Mouse (Mus musculus): ENCODE data around the gene Ttc28. TPM values are rescaled to one million over a fixed set of nuclear protein-coding genes. Genes with fewer than 3 reads are reported as not detected.

Ttc28 gene
- total and polyA plus RNA-seq, 3 experiments: 1.1 to 1.8 TPM; not detected in 1

DNA sequence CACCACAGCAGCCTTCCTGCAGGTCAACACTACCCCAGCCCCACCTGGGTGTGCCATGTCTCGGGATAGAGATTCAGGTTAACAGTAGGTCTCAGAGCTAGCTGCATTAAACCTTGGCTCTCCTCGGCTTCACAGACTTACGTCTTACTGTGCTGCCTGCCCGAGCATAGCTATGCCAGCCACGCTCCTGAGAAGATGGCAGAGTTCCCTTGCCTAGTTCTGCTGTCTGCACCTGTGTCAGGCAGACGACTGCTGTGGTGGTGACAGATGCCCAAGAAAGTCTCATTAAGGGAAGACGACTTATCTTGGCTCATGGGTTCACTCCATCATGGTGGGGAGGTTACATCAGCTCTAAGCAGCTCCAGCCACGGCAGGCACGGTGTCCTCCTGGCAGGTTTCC is 278.7 kb downstream of the Ttc28 start:
- TF ChIP-seq USF1 (IDR thresholded peaks at IDR 0.05; ENCODE audit: low read depth, low read length) (no peak), ETS1 (IDR thresholded peaks at IDR 0.05; ENCODE audit: low read depth, low read length) (no peak), POLR2A (IDR thresholded peaks at IDR 0.05; ENCODE audit: control insufficient read depth in 1 of 2, insufficient read depth in 1 of 2, low read depth in 1 of 2, low read length in 2 of 2, poor library complexity in 1 of 2) (no peak), CHD2 (IDR thresholded peaks at IDR 0.05; ENCODE audit: low read length) (no peak), RAD21 (IDR thresholded peaks at IDR 0.05; ENCODE audit: low read depth, low read length) (no peak), ZMIZ1 (IDR thresholded peaks at IDR 0.05; ENCODE audit: low read depth, low read length) (no peak), ZC3H11A (IDR thresholded peaks at IDR 0.05; ENCODE audit: low read depth, low read length) (no peak), CTCF (IDR thresholded peaks at IDR 0.05 in 2 of 3, conservative IDR thresholded peaks at IDR 0.05 in 1 of 3; ENCODE audit: control insufficient read depth in 1 of 3, insufficient read depth in 1 of 3, low read depth in 2 of 3, low read length in 3 of 3, poor library complexity in 1 of 3, severe bottlenecking in 1 of 3) (no peak), MXI1 (IDR thresholded peaks at IDR 0.05; ENCODE audit: low read depth, low read length) (no peak), KAT2A (conservative IDR thresholded peaks at IDR 0.05; ENCODE audit: low read depth, low read length) (no peak), BHLHE40 (IDR thresholded peaks at IDR 0.05; ENCODE audit: borderline replicate concordance, low read depth, low read length) (no peak), NELFE (IDR thresholded peaks at IDR 0.05; ENCODE audit: low read depth, low read length) (no peak), MYB (IDR thresholded peaks at IDR 0.05; ENCODE audit: low read depth, low read length) (no peak), USF2 (IDR thresholded peaks at IDR 0.05; ENCODE audit: borderline replicate concordance in 1 of 2, insufficient read depth in 1 of 2, low read depth in 1 of 2, low read length in 2 of 2) (no peak), GABPA (IDR thresholded peaks at IDR 0.05; ENCODE audit: low read depth, low read length) (no peak), MAZ (IDR thresholded peaks at IDR 0.05; ENCODE audit: low read depth, low read length) (no peak), POLR2AphosphoS2 (IDR thresholded peaks at IDR 0.05; ENCODE audit: low read length) (no peak), UBTF (IDR thresholded peaks at IDR 0.05; ENCODE audit: borderline replicate concordance, insufficient read depth, low read depth, low read length) (no peak)
- no peaks in the 10 kb centered on the region for H3K9me3 ChIP-seq (replicated peaks; ENCODE audit: insufficient read depth, low read length)
- H3K79me2 ChIP-seq (ENCODE audit: control insufficient read depth, insufficient read depth, low read length, poor library complexity): no peaks in the 10 kb centered on the region
- DNase-seq (ENCODE audit: low read depth, low spot score): no peak
- H3K27me3 ChIP-seq (ENCODE audit: control insufficient read depth in 1 of 2, insufficient read depth in 2 of 2, low read length in 2 of 2): no peaks in the 10 kb centered on the region
- H3K4me3 ChIP-seq (ENCODE audit: control insufficient read depth in 1 of 2, insufficient read depth in 1 of 2, low read depth in 2 of 2, low read length in 2 of 2): no peak overlapping the region
- H3K9ac ChIP-seq (ENCODE audit: control insufficient read depth, low read depth, low read length, poor library complexity, severe bottlenecking): no peak overlapping the region
- H3K4me1 ChIP-seq (ENCODE audit: control insufficient read depth in 1 of 2, insufficient read depth in 2 of 2, low read length in 2 of 2): peaks cover 0 to 11% of the 10 kb centered on the region in 2 experiments; a peak in 2 of 4 replicates
- H3K36me3 ChIP-seq (ENCODE audit: control insufficient read depth in 1 of 2, insufficient read depth in 2 of 2, low read length in 2 of 2): peaks cover 0 to 9% of the 10 kb centered on the region in 2 experiments; a peak in 2 of 4 replicates
- no peak overlapping the region for H3K27ac ChIP-seq (ENCODE audit: control insufficient read depth, low read depth, low read length)

DNA sequence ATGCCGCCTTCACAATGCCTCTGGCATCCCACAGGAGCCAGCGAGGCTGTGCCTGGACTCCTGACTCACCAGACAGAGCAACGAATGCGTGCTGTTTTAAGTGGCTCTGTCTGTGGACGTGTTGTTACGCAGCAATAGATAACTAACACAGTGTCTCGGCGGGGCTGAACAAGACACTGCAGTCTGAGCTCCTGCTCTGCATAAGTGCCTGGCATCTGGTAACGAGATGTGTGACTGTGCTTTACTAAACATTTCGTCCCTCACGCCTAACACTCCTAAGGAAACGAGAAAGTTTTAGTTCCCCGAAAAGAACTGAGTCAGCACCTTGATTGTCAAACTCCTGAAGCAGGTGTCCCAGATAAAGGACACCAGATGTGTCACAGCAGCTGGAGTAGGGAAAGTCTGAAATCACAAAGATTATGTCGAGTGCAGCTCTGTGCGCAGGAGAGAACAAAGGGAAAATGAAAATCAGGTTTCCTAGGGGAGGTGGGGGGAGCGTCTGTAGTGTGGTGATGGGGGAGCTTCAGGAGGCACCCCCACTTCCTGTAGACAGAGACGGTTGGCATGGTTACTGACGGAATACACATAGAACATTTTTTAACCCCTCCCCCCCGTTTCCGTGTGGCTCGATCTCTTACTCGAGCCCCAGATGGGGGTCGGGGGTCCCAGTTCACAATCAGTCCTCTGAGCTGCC is 280.2 kb downstream of the Ttc28 start:
- H3K9ac ChIP-seq (ENCODE audit: control insufficient read depth, low read depth, low read length, poor library complexity, severe bottlenecking): no peak overlapping the region
- TF ChIP-seq ETS1 (IDR thresholded peaks at IDR 0.05; ENCODE audit: low read depth, low read length) (0 out of 2 replicates have a peak, but pooled peaks have one; percentile 16), MAFK (IDR thresholded peaks at IDR 0.05; ENCODE audit: borderline replicate concordance, low read depth, low read length) (peak; percentile 58; the same call in 1 of the 2 replicates), TAL1 (IDR thresholded peaks at IDR 0.05; ENCODE audit: low read length) (peak; percentile 47), GATA1 (IDR thresholded peaks at IDR 0.05; ENCODE audit: low read depth, low read length) (no peak), TCF12 (IDR thresholded peaks at IDR 0.05; ENCODE audit: low read depth, low read length) (no peak)
- H3K79me2 ChIP-seq (ENCODE audit: control insufficient read depth, insufficient read depth, low read length, poor library complexity): no peaks in the 10 kb centered on the region
- H3K36me3 ChIP-seq (ENCODE audit: control insufficient read depth in 1 of 2, insufficient read depth in 2 of 2, low read length in 2 of 2): peaks cover 0 to 9% of the 10 kb centered on the region in 2 experiments; a peak in 2 of 4 replicates
- no peaks in the 10 kb centered on the region for H3K27me3 ChIP-seq (ENCODE audit: control insufficient read depth in 1 of 2, insufficient read depth in 2 of 2, low read length in 2 of 2)
- H3K4me3 ChIP-seq (ENCODE audit: control insufficient read depth in 1 of 2, insufficient read depth in 1 of 2, low read depth in 2 of 2, low read length in 2 of 2): no peak overlapping the region
- peaks cover 0 to 11% of the 10 kb centered on the region in 2 experiments; a peak in 2 of 4 replicates for H3K4me1 ChIP-seq (ENCODE audit: control insufficient read depth in 1 of 2, insufficient read depth in 2 of 2, low read length in 2 of 2)
- no peak overlapping the region for H3K27ac ChIP-seq (ENCODE audit: control insufficient read depth, low read depth, low read length)
- DNase-seq (ENCODE audit: low read depth, low spot score): peak; percentile 21
- H3K9me3 ChIP-seq (replicated peaks; ENCODE audit: insufficient read depth, low read length): no peaks in the 10 kb centered on the region

Data from MEL (cell line).